Mouse (Mus musculus) heart, adult 9 months (tissue): ENCODE data around the gene Vmn2r41.
"Not testable (repeated sequence)": the region's sequence is repeated elsewhere in the genome, so short reads cannot be mapped to it uniquely, and the experiment has no call there.

Experiments
- DNase-seq, 2 experiments: peaks; one replicate each; pipeline ENCODE4 v3.0.0; 2022; ENCODE audit warnings: low spot score in 2 of 2

Vmn2r41 gene

DNA sequence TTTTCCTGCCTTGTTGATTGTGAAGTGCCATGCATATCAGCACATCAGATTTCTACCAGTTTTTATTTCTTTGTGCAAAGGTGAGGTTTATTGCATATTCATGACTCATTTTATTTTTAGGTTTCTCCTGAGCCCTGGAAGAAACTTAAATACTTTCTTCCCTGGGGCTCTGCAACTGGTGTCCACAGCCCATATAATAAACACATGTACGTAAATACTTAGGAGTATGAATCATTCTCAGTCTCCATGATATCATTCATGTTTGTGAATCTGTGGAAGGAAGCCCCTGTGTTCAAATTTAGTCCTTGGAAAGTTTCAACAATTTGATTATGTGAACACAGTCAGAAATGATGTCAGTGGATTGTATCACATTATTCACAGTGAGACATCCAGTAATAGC lies at the start of gene Vmn2r41:
Gene Vmn2r41 (minus strand): TSS at position 101 of the 400 bp plus-strand sequence.
- DNase-seq: not testable (repeated sequence)

DNA sequence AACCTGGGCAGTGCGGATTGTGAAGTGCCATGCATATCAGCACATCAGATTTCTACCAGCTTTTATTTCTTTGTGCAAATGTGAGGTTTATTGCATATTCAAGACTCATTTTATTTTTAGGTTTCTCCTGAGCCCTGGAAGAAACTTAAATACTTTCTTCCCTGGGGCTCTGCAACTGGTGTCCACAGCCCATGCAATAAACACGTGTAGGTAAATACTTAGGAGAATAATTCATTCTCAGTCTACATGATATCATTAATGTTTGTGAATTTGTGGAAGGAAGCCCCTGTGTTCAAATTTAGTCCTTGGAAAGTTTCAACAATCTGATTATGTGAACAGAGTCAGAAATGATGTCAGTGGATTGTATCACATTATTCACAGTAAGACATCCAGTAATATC lies 38.8 kb upstream of the Vmn2r41 start, which contains the start of gene Vmn2r42:
Gene Vmn2r42 (minus strand): TSS at position 101 of the 400 bp plus-strand sequence.
- not testable (repeated sequence) for DNase-seq

DNA sequence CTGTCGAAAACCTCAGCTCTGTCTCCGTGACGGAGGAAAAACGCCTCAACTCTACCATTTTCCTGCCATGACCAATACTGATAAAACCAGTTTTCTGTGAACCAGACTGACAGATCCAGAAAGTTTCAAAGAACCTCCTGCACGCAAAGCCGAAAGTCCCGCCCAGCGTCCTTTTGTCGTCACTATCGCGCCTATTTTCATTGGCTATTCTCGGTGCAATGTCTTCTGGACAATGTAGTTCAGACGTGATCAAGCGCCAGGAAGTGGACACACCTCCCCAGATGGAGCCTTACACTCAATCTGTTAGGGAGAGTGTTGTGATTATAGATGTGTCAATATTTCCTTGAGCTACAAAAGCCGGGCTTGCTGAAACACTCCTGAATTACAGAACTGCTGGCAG lies 68.6 kb downstream of the Vmn2r41 start:
- DNase-seq: peak; percentile 5 to 14
